35 mouse cellular contexts compared by ENCODE assay signal in genomic region chr12:77306759-77307314, GRCm38 (mm10).
"Had no signal": no experiment of that assay in that cellular context is flagged by ENCODE, and none has a peak within 500 bp of the region (broad histone marks: within the 10 kb centered on the region; RNA-seq: fewer than 3 reads in every experiment).

No protein-coding gene starts in this region.

- H3K9ac ChIP-seq: heart, embryonic 12.5 days; heart, embryonic 13.5 days; heart, embryonic 15.5 days; hindbrain, embryonic 12.5 days; hindbrain, embryonic 13.5 days; hindbrain, embryonic 14.5 days; hindbrain, embryonic 15.5 days; intestine, embryonic 15.5 days; kidney, embryonic 15.5 days had no signal

- H3K27me3 ChIP-seq: heart, embryonic 12.5 days; heart, embryonic 13.5 days; heart, embryonic 15.5 days; hindbrain, embryonic 12.5 days; hindbrain, embryonic 13.5 days; hindbrain, embryonic 15.5 days; intestine, embryonic 15.5 days; kidney, embryonic 15.5 days had no signal

- H3K36me3 ChIP-seq: heart, embryonic 10.5 days; heart, embryonic 12.5 days; heart, embryonic 13.5 days; heart, embryonic 15.5 days; hindbrain, embryonic 10.5 days; hindbrain, embryonic 12.5 days; hindbrain, embryonic 13.5 days; hindbrain, embryonic 15.5 days; intestine, embryonic 15.5 days; kidney, embryonic 15.5 days had no signal

- DNase-seq: heart, postnatal 10 days; heart, postnatal 14 days; heart, postnatal 36 days; kidney, adult 11 months; kidney, adult 18-20 months; kidney, adult 2 months; kidney, adult 8-10 months; kidney, adult 9 months; kidney, postnatal 10 days; kidney, postnatal 14 days; kidney, postnatal 25 days; kidney, postnatal 36 days; kidney, postnatal 4 days; layer of hippocampus, adult 9-11 months; layer of hippocampus, postnatal 36 days had no signal

- ATAC-seq: hindbrain, embryonic 16.5 days; hindbrain, postnatal 0 days; inflammation-experienced regulatory T-cells, adult 6 months; intestine, embryonic 15.5 days; intestine, embryonic 16.5 days; intestine, postnatal 0 days had no signal

- H3K4me2 ChIP-seq: heart, embryonic 11.5 days; heart, embryonic 12.5 days; heart, embryonic 13.5 days; heart, embryonic 15.5 days; hindbrain, embryonic 12.5 days; hindbrain, embryonic 13.5 days; hindbrain, embryonic 14.5 days; hindbrain, embryonic 15.5 days; intestine, embryonic 15.5 days; kidney, embryonic 15.5 days had no signal

- H3K4me1 ChIP-seq: heart, embryonic 10.5 days; hindbrain, embryonic 10.5 days; hindbrain, embryonic 12.5 days; hindbrain, embryonic 13.5 days; hindbrain, embryonic 15.5 days; intestine, embryonic 15.5 days; kidney, embryonic 15.5 days had no signal

- H3K27ac ChIP-seq: heart, embryonic 10.5 days; heart, embryonic 13.5 days; heart, embryonic 15.5 days; hindbrain, embryonic 10.5 days; hindbrain, embryonic 12.5 days; hindbrain, embryonic 13.5 days; hindbrain, embryonic 14.5 days; hindbrain, embryonic 15.5 days; hindbrain, postnatal 0 days; intestine, embryonic 15.5 days; kidney, embryonic 15.5 days; kidney, postnatal 0 days; layer of hippocampus, adult 2 months; left cerebral cortex, adult 2 months had no signal

- H3K4me3 ChIP-seq: heart, embryonic 10.5 days; heart, embryonic 12.5 days; heart, embryonic 13.5 days; heart, embryonic 15.5 days; hindbrain, embryonic 10.5 days; hindbrain, embryonic 12.5 days; hindbrain, embryonic 13.5 days; hindbrain, embryonic 15.5 days; intestine, embryonic 15.5 days; kidney, embryonic 15.5 days; layer of hippocampus, adult 2 months; left cerebral cortex, adult 2 months had no signal

- H3K9me3 ChIP-seq: heart, embryonic 10.5 days; heart, embryonic 12.5 days; heart, embryonic 13.5 days; heart, embryonic 15.5 days; hindbrain, embryonic 10.5 days; hindbrain, embryonic 12.5 days; hindbrain, embryonic 13.5 days; hindbrain, embryonic 15.5 days; intestine, embryonic 15.5 days; kidney, embryonic 15.5 days had no signal
